Mouse (Mus musculus): ENCODE results near the gene Mettl21a.
A peak's percentile ranks its signal among the peaks of the same experiment; 100 is the strongest.
"Not testable (repeated sequence)": the region's sequence is repeated elsewhere in the genome, so short reads cannot be mapped to it uniquely, and the experiment has no call there.

Mettl21a gene

DNA sequence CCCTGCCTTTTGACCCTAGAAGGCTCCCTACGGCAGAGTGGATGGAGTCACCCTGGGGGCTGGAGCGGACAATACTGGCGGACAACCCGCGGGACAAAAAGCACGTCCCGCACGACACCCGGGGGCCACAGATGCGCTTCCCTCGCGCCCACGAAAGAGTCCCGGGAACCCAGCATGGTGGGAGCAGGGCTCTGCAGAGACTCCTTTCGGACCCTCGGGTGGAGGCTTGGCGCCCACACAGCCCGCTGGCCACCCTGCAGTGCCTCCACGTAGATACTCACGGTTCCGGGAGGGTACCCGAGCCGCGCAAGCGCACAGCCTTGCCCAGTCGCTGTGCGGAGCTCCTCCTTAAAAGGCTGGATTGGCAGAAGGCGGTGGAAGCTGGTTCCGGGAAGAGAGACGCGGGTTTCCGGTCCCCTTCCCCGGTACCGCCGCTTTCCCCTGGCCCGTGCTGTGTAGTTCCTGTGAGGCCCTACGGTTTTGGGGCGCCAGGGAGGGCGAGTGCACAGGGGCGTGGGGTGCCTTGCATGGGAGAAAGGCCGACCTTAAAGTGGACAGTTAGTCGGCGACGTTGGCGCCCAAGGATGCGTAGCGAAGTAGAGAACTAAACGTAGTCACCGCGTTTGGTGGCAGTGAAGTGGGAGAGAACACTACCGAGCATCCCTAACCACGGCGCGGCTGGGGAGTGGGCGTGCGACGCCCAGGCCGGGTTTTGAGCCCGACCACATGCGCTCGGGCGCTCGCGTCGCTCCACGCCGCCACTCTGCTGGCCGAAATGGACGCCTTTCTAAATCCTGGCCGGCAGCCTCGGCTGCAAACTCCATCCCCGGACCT, at the start of gene Mettl21a:
Gene Mettl21a, minus strand, starts transcription at position 362 of the 834 bp plus-strand sequence.
- peak; percentile 91 for DNase-seq (ENCODE audit: extremely low spot score, low spot score)

DNA sequence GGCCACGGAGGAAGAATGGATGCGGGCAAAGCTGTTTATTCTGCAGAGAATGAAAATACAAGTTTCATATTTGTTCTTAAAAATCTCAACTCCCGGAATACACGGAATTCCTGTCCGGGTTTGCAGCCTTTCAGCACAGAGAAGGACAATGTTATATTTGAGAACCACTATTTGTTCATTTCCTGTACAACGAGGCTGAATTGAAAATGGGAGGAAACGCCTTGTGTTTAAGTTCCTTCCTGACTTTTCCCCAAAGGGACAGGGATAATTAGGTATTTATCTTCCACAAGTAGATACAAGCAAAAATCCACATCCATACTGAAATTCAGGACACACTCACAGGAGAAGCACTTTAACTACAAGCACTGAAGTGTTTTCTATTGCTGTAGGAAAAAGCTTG, 41.8 kb upstream of the Mettl21a start:
- DNase-seq (ENCODE audit: extremely low spot score, low spot score) = no peak

DNA sequence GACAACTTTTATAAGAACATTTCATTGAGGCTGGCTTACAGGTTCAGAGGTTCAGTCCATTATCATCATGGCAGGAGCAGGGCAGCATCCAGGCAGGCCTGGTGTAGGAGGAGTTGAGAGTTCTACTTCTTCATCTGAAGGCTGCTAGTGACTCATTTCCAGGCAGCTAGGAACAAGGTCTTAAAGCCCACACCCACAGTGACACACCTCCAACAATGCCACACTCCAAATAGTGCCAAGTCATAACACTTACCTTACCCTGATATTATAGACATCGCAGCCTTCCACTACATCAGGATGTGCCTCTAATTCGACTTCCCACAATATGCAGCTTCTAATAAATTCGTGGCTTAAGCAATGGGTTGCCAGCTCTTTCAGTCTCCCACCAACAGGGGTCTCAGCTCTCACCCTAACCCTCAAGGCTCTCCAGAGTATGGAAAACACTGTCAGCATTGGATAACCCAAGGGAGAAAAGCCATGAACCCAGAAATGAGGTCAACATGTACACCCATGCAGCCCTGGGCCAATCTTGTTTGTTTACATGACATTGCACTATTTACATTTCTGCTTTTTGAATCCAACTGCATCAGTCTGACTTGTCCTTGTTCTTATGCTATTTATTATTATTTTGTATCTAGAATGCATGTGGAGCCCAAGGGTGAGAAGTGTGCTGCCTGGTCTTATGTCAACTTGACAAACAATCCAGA, 39.5 kb upstream of the Mettl21a start:
- DNase-seq (ENCODE audit: extremely low spot score, low spot score) = no peak

- DNase-seq (ENCODE audit: extremely low spot score, low spot score) = no peak
Measured at GRCm38 (mm10) chr1:64655415-64655814, 38.4 kb upstream of the Mettl21a start.

DNA sequence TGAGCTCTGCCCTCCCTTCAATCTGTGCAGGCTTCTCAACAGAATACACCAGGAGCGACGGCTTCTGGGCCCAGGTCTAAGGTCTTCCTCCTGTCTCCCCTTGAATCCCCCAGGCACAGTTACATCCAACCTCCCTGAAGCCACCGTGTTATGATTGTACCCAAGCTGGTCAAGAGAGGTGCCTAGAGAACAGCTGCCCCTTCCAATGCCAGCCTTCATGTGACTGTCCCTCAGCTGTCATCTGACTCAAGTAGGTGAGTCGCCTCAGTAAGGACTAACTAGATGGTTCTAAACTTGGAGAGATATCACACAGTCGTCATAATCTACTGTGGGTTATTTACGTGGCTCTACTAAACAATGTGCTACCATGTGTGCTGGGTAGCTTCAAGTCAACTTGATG, 36.7 kb upstream of the Mettl21a start:
- no peak for DNase-seq (ENCODE audit: extremely low spot score, low spot score)

- no peak for DNase-seq (ENCODE audit: extremely low spot score, low spot score)
Measured at GRCm38 (mm10) chr1:64649362-64650124, 32.5 kb upstream of the Mettl21a start.

GRCm38 (mm10) chr1:64644513-64644912, 27.5 kb upstream of the Mettl21a start:
- no peak for DNase-seq (ENCODE audit: extremely low spot score, low spot score)

GRCm38 (mm10) chr1:64642541-64642940, 25.5 kb upstream of the Mettl21a start:
- not testable (repeated sequence) for DNase-seq (ENCODE audit: extremely low spot score, low spot score)

- DNase-seq (ENCODE audit: extremely low spot score, low spot score) = no peak
Measured at GRCm38 (mm10) chr1:64641069-64641468, 24.0 kb upstream of the Mettl21a start.

DNA sequence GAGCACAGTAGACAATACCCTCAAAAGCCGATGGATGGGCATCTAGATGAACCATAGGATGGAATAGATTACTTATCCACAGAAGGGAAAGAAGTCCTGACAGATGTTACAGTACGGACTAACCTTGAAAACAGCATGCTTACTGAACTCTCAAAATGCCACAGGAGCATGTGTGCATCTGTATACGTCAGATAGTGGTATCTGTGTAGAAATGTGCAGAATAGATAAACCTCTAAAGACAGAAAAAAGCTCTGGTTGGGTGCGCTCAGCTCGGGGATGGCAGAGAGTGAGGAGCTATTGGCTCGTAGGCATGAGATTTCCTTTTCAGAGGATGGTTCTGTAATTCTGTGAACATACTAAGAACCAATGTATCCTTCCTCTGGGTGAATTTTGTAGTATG, 22.2 kb upstream of the Mettl21a start:
- DNase-seq (ENCODE audit: extremely low spot score, low spot score) = no peak

GRCm38 (mm10) chr1:64635624-64636023, 18.6 kb upstream of the Mettl21a start:
- no peak for DNase-seq (ENCODE audit: extremely low spot score, low spot score)

- DNase-seq (ENCODE audit: extremely low spot score, low spot score) = no peak
Measured at GRCm38 (mm10) chr1:64633237-64633636, 16.2 kb upstream of the Mettl21a start.

DNA sequence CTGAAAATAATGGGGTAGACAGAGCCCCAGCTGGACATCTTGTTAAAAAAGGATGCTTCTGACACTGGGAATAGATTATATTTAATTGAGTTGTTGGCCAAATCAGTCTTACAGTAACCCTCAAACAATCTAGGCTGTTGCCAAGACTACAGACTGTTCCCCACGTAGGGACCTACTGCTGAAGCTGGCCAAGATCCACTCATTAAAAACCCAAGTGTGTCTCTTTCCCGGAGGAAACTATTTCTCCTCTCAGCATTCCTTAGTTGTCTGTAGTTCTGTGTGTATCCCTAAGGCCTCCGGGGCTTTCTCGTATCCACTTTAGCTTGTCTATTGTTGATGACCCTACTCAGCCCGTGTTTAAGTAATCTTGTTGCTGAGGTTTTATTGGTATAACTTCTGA, 14.5 kb upstream of the Mettl21a start:
- DNase-seq (ENCODE audit: extremely low spot score, low spot score) = no peak

DNA sequence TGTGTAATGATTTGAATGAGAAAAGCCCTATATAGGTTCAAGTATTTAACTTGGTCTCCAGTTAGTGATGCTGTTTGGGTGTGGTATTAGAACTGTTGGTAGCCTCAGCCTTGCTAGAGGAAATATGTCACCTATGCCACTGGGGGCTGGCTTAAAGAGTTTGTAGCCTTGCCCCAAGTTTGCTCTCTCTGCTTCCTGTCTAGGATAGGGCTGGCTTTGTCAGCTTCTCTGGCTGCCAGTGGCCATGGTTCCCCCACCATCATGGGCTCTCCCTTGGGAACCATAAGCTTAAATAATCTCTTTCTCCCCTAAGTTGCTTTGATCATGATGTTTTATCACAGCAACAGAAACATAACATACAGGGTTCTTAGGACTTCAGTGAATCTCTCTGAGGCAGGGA, 8.2 kb upstream of the Mettl21a start:
- DNase-seq (ENCODE audit: extremely low spot score, low spot score) = no peak

DNA sequence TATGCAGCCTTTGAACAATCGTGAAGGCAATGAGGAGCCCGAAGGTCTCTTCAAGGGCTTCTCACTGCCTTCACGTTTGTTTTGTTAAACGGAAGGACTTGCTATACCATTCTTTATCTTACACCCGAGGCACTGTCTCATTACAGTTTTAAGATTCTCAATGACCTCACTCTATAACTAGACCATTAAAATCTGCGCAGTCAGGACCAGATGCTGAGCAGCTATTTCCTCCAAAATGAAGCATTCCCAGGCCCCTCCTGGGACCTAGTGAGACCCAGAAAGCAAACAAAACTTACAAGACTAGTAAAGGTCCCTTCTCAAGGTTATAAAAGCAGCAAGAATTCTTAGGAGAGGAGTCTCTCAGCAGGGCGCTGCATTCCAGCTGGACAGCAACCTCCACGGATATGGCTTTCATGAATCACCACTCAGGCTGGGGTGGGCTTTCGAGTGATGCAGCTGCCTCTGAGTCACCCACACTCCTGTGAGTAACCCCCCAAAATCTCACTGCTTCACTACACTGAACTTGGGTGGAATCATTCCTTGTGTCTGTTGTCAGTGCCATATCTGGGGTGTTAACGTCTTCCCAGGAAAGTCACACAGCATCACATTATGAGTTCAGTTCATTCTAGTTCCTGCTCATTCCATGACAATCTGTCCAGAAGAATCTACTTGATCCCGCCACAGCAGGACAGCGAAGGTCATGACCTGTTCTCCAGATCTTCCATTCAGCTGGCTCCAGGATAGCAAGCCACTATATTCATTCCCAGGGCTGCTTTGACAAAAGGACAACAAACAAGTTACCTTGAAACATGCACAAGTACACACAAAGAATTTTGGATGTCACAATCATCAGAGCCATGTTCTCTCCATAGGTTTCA, 6.8 kb upstream of the Mettl21a start:
- no peak for DNase-seq (ENCODE audit: extremely low spot score, low spot score)

DNA sequence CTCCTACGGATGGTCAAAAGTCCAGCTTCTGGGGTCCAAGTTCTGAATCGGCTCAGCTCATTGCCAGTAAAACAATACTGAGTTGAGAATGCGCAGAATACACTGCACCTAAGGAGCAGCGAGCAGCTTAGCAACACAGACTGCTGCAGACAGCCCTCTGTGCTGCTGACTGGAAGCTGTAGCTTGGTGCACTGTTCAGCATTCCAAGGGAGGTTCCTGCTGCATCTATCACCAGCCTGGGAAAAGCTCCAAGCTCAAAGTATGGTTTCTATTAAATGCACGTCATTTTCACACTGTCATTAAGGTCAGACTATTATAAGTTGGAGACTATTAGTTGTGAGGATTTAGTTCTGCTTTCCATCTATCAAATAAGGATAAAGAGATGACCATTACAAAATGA, 4.1 kb upstream of the Mettl21a start:
- DNase-seq (ENCODE audit: extremely low spot score, low spot score) = no peak

DNA sequence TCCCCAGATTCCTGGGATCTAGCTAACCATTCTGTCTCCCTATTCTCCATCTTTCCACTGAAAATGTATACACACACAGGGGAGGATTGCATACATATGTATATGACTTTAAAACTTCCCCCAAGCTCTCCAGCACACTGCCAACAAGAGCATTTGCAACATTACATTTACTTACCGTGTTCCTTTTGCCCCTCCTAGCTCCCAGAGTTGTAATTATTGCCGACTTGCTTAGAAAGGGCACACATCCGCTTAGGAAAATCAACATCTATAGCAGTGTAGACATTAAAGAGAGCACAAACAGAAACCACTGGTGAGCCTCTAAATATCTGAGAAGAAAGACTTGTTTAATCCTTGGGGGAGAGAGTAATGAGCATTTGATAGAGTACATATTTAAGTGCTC, 1.2 kb upstream of the Mettl21a start:
- no peak for DNase-seq (ENCODE audit: extremely low spot score, low spot score)

- DNase-seq (ENCODE audit: extremely low spot score, low spot score) = peak; percentile 95
Measured at GRCm38 (mm10) chr1:64617715-64617984, 608 bp upstream of the Mettl21a start.

GRCm38 (mm10) chr1:64616531-64616880, 536 bp downstream of the Mettl21a start:
- no peak for DNase-seq (ENCODE audit: extremely low spot score, low spot score)

DNA sequence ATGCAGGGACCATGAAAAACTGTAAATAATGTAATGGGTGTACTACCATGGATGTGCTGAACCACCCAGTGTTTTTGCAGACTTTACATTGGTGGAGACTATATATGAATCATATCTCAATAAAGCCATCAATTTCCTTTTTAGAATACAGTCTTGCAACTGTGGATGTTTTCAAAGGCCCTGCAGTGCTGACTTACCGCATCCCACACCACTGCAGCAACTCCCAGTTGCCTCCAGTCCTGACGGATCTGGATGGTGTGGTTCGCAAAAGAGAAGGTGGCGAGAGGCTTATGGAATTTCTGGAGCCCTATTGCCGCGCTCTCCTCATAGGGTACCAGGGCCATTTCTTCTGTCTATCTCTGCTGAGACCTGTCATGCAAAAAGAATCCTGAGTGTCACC, 966 bp downstream of the Mettl21a start:
- DNase-seq (ENCODE audit: extremely low spot score, low spot score) = no peak

- no peak for DNase-seq (ENCODE audit: extremely low spot score, low spot score)
Measured at GRCm38 (mm10) chr1:64615531-64615991, 1.5 kb downstream of the Mettl21a start.

Measured in neural tube, embryonic 10.5 days (tissue).